37 mouse cellular contexts compared by ENCODE assay signal in the genomic region with DNA sequence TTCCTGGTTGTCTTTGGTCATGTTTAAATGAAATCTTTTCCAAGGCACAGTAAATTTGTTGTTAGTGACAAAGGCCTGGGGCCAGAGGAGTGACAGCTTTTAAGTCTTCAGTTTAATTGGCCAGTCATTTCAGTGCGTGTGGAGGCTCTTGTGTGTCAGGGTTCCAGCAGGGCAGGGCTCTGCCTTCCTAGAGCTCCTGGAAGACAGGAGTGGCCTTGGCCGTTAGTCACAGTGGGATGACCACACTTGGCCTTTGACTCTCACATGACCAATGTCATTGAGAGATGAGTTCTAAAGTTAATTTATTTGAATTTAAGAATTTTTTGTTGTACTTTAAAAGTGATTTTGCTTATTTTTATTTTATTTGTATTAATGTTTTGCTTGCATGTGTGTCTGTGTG. TPM values are rescaled to one million over a fixed set of nuclear protein-coding genes. Genes with fewer than 3 reads are reported as not detected.
DNase-seq lines count a peak whose midpoint lies in the region; TF ChIP-seq lines count a peak whose summit lies in the region.
"Had no signal": no experiment of that assay in that cellular context is flagged by ENCODE, and none has a peak within 500 bp of the region (broad histone marks: within the 10 kb centered on the region; RNA-seq: fewer than 3 reads in every experiment).

No protein-coding gene starts in this region.

- TF ChIP-seq CTCF in kidney, adult 2 months (conservative IDR thresholded peaks at IDR 0.05; ENCODE audit: insufficient read depth, insufficient read length, low read depth, low read length), result no peak
- TF ChIP-seq CTCF in heart, adult 2 months (IDR thresholded peaks at IDR 0.05), result no peak

- H3K36me3 ChIP-seq in kidney, adult 2 months (ENCODE audit: control insufficient read depth, insufficient read depth, low read length), result no peaks in the 10 kb centered on the region
- no peaks in the 10 kb centered on the region for H3K36me3 ChIP-seq in heart, adult 2 months (ENCODE audit: control insufficient read depth, insufficient read depth, low read length)
- H3K36me3 ChIP-seq: G1E had no signal

- WGBS in kidney, adult 2 months, result 41% methylated on average over 2 of the region's 2 CpGs
- 92% methylated on average over 2 of the region's 2 CpGs for WGBS in heart, adult 2 months

- no peak overlapping the region for H3K9ac ChIP-seq in heart, adult 2 months (ENCODE audit: low read depth, low read length)
- H3K9ac ChIP-seq: forebrain, postnatal 0 days; heart, embryonic 13.5 days; hindbrain, embryonic 14.5 days had no signal

- H3K4me1 ChIP-seq in kidney, adult 2 months (ENCODE audit: control insufficient read depth, insufficient read depth, low read length), result no peaks in the 10 kb centered on the region; the same call in 1 of the 2 replicates
- no peaks in the 10 kb centered on the region; the same call in 1 of the 2 replicates for H3K4me1 ChIP-seq in heart, adult 2 months (ENCODE audit: control insufficient read depth, insufficient read depth, low read length)

- no peak overlapping the region for H3K27ac ChIP-seq in kidney, adult 2 months (ENCODE audit: insufficient read depth, low read depth, low read length)
- no peak overlapping the region for H3K27ac ChIP-seq in heart, adult 2 months
- H3K27ac ChIP-seq: forebrain, embryonic 10.5 days; heart, embryonic 10.5 days; heart, embryonic 13.5 days; hindbrain, embryonic 14.5 days; hindbrain, postnatal 0 days had no signal

- DNase-seq in kidney, adult 2 months, result peak; percentile 53
- no peak for DNase-seq in kidney, postnatal 4 days
- peak; percentile 74 for DNase-seq in adrenal gland, adult 8-10 months
- peak; percentile 53 for DNase-seq in adrenal gland, postnatal 25 days
- no peak for DNase-seq in heart, adult 2 months
- DNase-seq in retina, postnatal 1 day, result no peak
- DNase-seq: B cell, adult 2 months; cerebellum, adult 11-12 months; cerebellum, adult 8-10 months; cerebellum, postnatal 10 days; cerebellum, postnatal 36 days; embryo, embryonic 11 days; forebrain, postnatal 0 days; gastrocnemius, postnatal 25 days; heart, adult 18-20 months; heart, postnatal 14 days; heart, postnatal 4 days; kidney, adult 18-20 months had no signal

- no peak for TF ChIP-seq POLR2A in kidney, adult 2 months (IDR thresholded peaks at IDR 0.05; ENCODE audit: low read depth, low read length)
- no peak for TF ChIP-seq POLR2A in heart, adult 2 months (IDR thresholded peaks at IDR 0.05; ENCODE audit: insufficient read depth, low read depth, low read length)

- no peak for TF ChIP-seq EP300 in heart, adult 2 months (IDR thresholded peaks at IDR 0.05; ENCODE audit: insufficient read depth, low read depth, low read length)

- H3K27me3 ChIP-seq in kidney, adult 2 months (replicated peaks; ENCODE audit: control insufficient read depth, insufficient read depth, low read length), result no peaks in the 10 kb centered on the region
- H3K27me3 ChIP-seq in heart, adult 2 months (ENCODE audit: control insufficient read depth, insufficient read depth, low read length), result no peaks in the 10 kb centered on the region
- H3K27me3 ChIP-seq: CH12.LX; heart, embryonic 13.5 days; Patski had no signal

- no peak overlapping the region for H3K4me3 ChIP-seq in kidney, adult 2 months (ENCODE audit: insufficient read depth, low read depth, low read length)
- no peak overlapping the region for H3K4me3 ChIP-seq in heart, adult 2 months
- H3K4me3 ChIP-seq: forebrain, embryonic 10.5 days; heart, embryonic 10.5 days; heart, embryonic 13.5 days had no signal

- intact Hi-C loops in heart, adult 2 months (cut with DNase I), result no loop called here

- no peaks in the 10 kb centered on the region for H3K79me2 ChIP-seq in heart, adult 2 months (replicated peaks; ENCODE audit: control insufficient read depth, insufficient read depth, low read length)

RNA-seq across cellular contexts. Expression of gene Zfp775, which starts 6.3 kb away (rescaled TPM):
- 4.3 and 6.1 TPM in 2 replicates for polyA plus RNA-seq in kidney, adult 2 months (2012; rRNA removed)
- total RNA-seq in adrenal gland, adult 8-10 months (2022), result 10 to 100 TPM; 10.8 to 14.9 (median 13.4) TPM
- 8.2 and 15.4 TPM in 2 replicates for total RNA-seq in adrenal gland, postnatal 25 days (2021)
- 10 to 100 TPM; 11.8 to 12.9 TPM for total RNA-seq in heart, adult 2 months (2021)
- 6.2 and 7.0 TPM in 2 replicates for polyA plus RNA-seq in heart, adult 2 months (2012; rRNA removed)
- polyA plus RNA-seq: G1E had no signal

RNA-seq across cellular contexts. Expression of gene Gm44965, which starts 14.4 kb away (rescaled TPM):
- polyA plus RNA-seq in kidney, adult 2 months (2012; rRNA removed), result 0.42 and 0.49 TPM in 2 replicates
- 1 to 10 TPM in 3 of 4 experiments, not detected in 1; 1.8 to 7.7 (median 2.6) TPM for total RNA-seq in adrenal gland, adult 8-10 months (2022)
- not detected in 2 replicates for total RNA-seq in adrenal gland, postnatal 25 days (2021)
- total RNA-seq in heart, adult 2 months (2021), result not detected
- not detected in 2 replicates for polyA plus RNA-seq in heart, adult 2 months (2012; rRNA removed)
- total RNA-seq: CH12.LX; forebrain, postnatal 0 days; G1E; heart, adult 18-20 months; heart, postnatal 14 days; heart, postnatal 4 days; hindbrain, postnatal 0 days had no signal
- polyA plus RNA-seq: brain, embryonic 14.5 days; embryonic facial prominence, embryonic 11.5 days; embryonic facial prominence, embryonic 14.5 days; forebrain, embryonic 14.5 days; forebrain, postnatal 0 days; frontal cortex, adult 2 months; G1E; gonadal fat pad, adult 2 months; heart, embryonic 13.5 days; heart, embryonic 16.5 days; hindbrain, embryonic 11.5 days; intestine, embryonic 16.5 days had no signal

RNA-seq across cellular contexts. Expression of gene Repin1, which starts 14.4 kb away (rescaled TPM):
- 49.2 and 73.1 TPM in 2 replicates for polyA plus RNA-seq in kidney, adult 2 months (2012; rRNA removed)
- total RNA-seq in adrenal gland, adult 8-10 months (2022), result 10 to 100 TPM; 59.1 to 84.5 (median 79.5) TPM
- 66.1 and 67.8 TPM in 2 replicates for total RNA-seq in adrenal gland, postnatal 25 days (2021)
- total RNA-seq in heart, adult 2 months (2021), result 10 to 100 TPM; 30.0 to 33.2 TPM
- 27.7 and 33.1 TPM in 2 replicates for polyA plus RNA-seq in heart, adult 2 months (2012; rRNA removed)
- polyA plus RNA-seq: G1E had no signal

RNA-seq across cellular contexts. Expression of gene AI854703, which starts 18.4 kb away (rescaled TPM):
- 30.9 and 37.4 TPM in 2 replicates for polyA plus RNA-seq in kidney, adult 2 months (2012; rRNA removed)
- 1 to 10 TPM; 1.9 to 6.3 (median 4.1) TPM for total RNA-seq in adrenal gland, adult 8-10 months (2022)
- 1.7 and 3.4 TPM in 2 replicates for total RNA-seq in adrenal gland, postnatal 25 days (2021)
- total RNA-seq in heart, adult 2 months (2021), result under 1 TPM; 0.16 to 0.29 TPM
- 0.68 and 1.1 TPM in 2 replicates for polyA plus RNA-seq in heart, adult 2 months (2012; rRNA removed)
- polyA plus RNA-seq: G1E had no signal

RNA-seq across cellular contexts. Expression of gene Gm45021, which starts 18.7 kb away (rescaled TPM):
- polyA plus RNA-seq in kidney, adult 2 months (2012; rRNA removed), result not detected in 2 replicates
- total RNA-seq in adrenal gland, adult 8-10 months (2022), result not detected
- not detected in 2 replicates for total RNA-seq in adrenal gland, postnatal 25 days (2021)
- not detected for total RNA-seq in heart, adult 2 months (2021)
- not detected in 2 replicates for polyA plus RNA-seq in heart, adult 2 months (2012; rRNA removed)
- total RNA-seq: CH12.LX; forebrain, postnatal 0 days; G1E; gastrocnemius, adult 8-10 months; gastrocnemius, postnatal 25 days; heart, adult 18-20 months; heart, postnatal 14 days; heart, postnatal 4 days; hindbrain, postnatal 0 days had no signal
- polyA plus RNA-seq: brain, embryonic 14.5 days; embryonic facial prominence, embryonic 11.5 days; embryonic facial prominence, embryonic 14.5 days; forebrain, embryonic 10.5 days; forebrain, embryonic 14.5 days; forebrain, postnatal 0 days; frontal cortex, adult 2 months; G1E; gonadal fat pad, adult 2 months; heart, embryonic 10.5 days; heart, embryonic 16.5 days; hindbrain, embryonic 11.5 days; hindbrain, embryonic 14.5 days; hindbrain, postnatal 0 days; inflammation-experienced regulatory T-cells, adult 6 months; intestine, embryonic 16.5 days; Patski had no signal

Comparison
In these comparisons a context has a peak if more than half of its experiments do, and no peak if none do; other contexts are left out.
1. DNase-seq: peak in kidney, adult 2 months (single experiment), adrenal gland, adult 8-10 months (single experiment) and adrenal gland, postnatal 25 days (single experiment); none in kidney, postnatal 4 days (0 of 2), heart, adult 2 months (0 of 2) and retina, postnatal 1 day (single experiment).